Mouse (Mus musculus) liver, embryonic 14.5 days (tissue): ENCODE measurements around the gene Atf4.

Experiments used
- CTCF ChIP-seq: IDR thresholded peaks from 2 replicates; pipeline ENCODE4 v1.5.1; 2016; ENCODE audit warnings: antibody characterized with exemption, low read depth, control low read depth
- EP300 ChIP-seq: IDR thresholded peaks from 2 replicates; pipeline ENCODE4 v1.6.1; 2016; ENCODE audit warnings: antibody characterized with exemption, low read depth

DNA sequence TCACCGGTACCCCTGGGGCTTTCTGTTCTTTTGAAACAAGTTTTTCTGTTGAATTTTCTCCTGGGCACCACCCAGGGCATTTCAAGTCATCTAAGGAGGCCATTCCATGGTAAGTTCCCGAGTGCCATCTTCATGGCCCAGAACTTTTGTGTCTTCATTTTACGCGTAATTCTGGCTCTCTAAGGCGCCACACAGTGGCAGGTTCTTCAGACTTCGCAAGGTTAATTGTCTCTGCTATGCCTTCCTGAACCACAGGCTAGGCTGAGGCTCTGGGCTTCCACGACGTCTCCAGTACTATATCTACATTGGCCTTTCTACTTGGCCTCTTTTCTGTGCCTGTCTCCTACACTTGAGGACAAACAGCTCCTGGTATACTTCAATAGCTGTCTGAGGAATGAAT lies 34.0 kb upstream of the Atf4 start:
- TF ChIP-seq CTCF (peak; percentile 10; the same call in 1 of the 2 replicates), EP300 (no peak)
